Mouse (Mus musculus) liver, adult (tissue): ENCODE data around the gene 2810004N23Rik.

ENCODE experiments used
- GATA4 ChIP-seq: IDR thresholded peaks from 2 replicates; pipeline ENCODE4 v1.6.1; 2014; ENCODE audit warnings: mild to moderate bottlenecking, low read length; ENCODE audit not compliant: insufficient replicate concordance

The 2810004N23Rik gene

GRCm38 (mm10) chr8:124862321-124863162 is at the start of gene 2810004N23Rik, which contains the start of gene Gnpat:
TSS of gene 2810004N23Rik (minus strand) at chr8:124863120.
TSS of gene Gnpat (plus strand) at chr8:124863033.
- peak; percentile 58; the same call in 1 of the 2 replicates for TF ChIP-seq GATA4

- no peak for TF ChIP-seq GATA4
These were observed 49.3 kb upstream of the 2810004N23Rik start for GRCm38 (mm10) chr8:124911938-124912872.

GRCm38 (mm10) chr8:124910349-124910748 is 47.4 kb upstream of the 2810004N23Rik start:
- TF ChIP-seq GATA4 = no peak

- TF ChIP-seq GATA4 = no peak
These were observed 47.0 kb upstream of the 2810004N23Rik start for GRCm38 (mm10) chr8:124909936-124910335.

GRCm38 (mm10) chr8:124905482-124905881 is 42.6 kb upstream of the 2810004N23Rik start:
- no peak for TF ChIP-seq GATA4

- TF ChIP-seq GATA4 = no peak
These were observed 40.3 kb upstream of the 2810004N23Rik start for GRCm38 (mm10) chr8:124903198-124903597.

GRCm38 (mm10) chr8:124898251-124898905 is 35.5 kb upstream of the 2810004N23Rik start:
- TF ChIP-seq GATA4 = no peak

GRCm38 (mm10) chr8:124897386-124898250 is 34.7 kb upstream of the 2810004N23Rik start, which contains the start of the genes Exoc8 and Sprtn:
TSS of gene Exoc8 (minus strand) at chr8:124897705.
TSS of gene Sprtn (plus strand) at chr8:124897886.
- no peak for TF ChIP-seq GATA4

- no peak for TF ChIP-seq GATA4
These were observed 33.9 kb upstream of the 2810004N23Rik start for GRCm38 (mm10) chr8:124896632-124897385.

- TF ChIP-seq GATA4 = no peak
These were observed 33.2 kb upstream of the 2810004N23Rik start for GRCm38 (mm10) chr8:124896010-124896631.

GRCm38 (mm10) chr8:124892596-124892995 is 29.7 kb upstream of the 2810004N23Rik start:
- TF ChIP-seq GATA4 = no peak

GRCm38 (mm10) chr8:124888385-124888784 is 25.5 kb upstream of the 2810004N23Rik start:
- no peak for TF ChIP-seq GATA4

- no peak for TF ChIP-seq GATA4
These were observed 16.1 kb upstream of the 2810004N23Rik start for GRCm38 (mm10) chr8:124878946-124879526.

- no peak for TF ChIP-seq GATA4
These were observed 15.2 kb upstream of the 2810004N23Rik start for GRCm38 (mm10) chr8:124878141-124878540.
